Mouse (Mus musculus) ES-Bruce4 (cell line): ENCODE measurements around the gene Rap1a. TPM values are rescaled to one million over a fixed set of nuclear protein-coding genes. Genes with fewer than 3 reads are reported as not detected.

ENCODE experiments used
- H3K27ac ChIP-seq: 2 replicates; pipeline ENCODE4 v1.5.1; 2012; ENCODE audit warnings: low read length, inconsistent platforms; ENCODE audit not compliant: insufficient read depth
- H3K27me3 ChIP-seq: 2 replicates; pipeline ENCODE4 v1.6.1; 2012; ENCODE audit warnings: mild to moderate bottlenecking, low read length, inconsistent platforms; ENCODE audit not compliant: control insufficient read depth, poor library complexity, insufficient read depth, severe bottlenecking
- H3K36me3 ChIP-seq: 2 replicates; pipeline ENCODE4 v1.6.1; 2012; ENCODE audit warnings: inconsistent platforms, mild to moderate bottlenecking, low read length, moderate library complexity; ENCODE audit not compliant: control insufficient read depth, poor library complexity, insufficient read depth, severe bottlenecking
- H3K4me1 ChIP-seq: one replicate; pipeline ENCODE4 v1.8.1; 2011; ENCODE audit warnings: low read length; ENCODE audit not compliant: control insufficient read depth, insufficient read depth
- H3K4me3 ChIP-seq: 2 replicates; pipeline ENCODE4 v1.5.1; 2011; ENCODE audit warnings: low read depth, mild to moderate bottlenecking, low read length
- H3K9ac ChIP-seq: 2 replicates; pipeline ENCODE4 v1.6.1; 2012; ENCODE audit warnings: low read depth, mild to moderate bottlenecking, inconsistent platforms; ENCODE audit not compliant: poor library complexity, severe bottlenecking
- H3K9me3 ChIP-seq: replicated peaks from 2 replicates; pipeline ENCODE4 v1.6.1; 2012; ENCODE audit warnings: mild to moderate bottlenecking, low read length, inconsistent platforms; ENCODE audit not compliant: control insufficient read depth, poor library complexity, insufficient read depth, severe bottlenecking
- CTCF ChIP-seq: IDR thresholded peaks from one replicate; pipeline ENCODE4 v1.8.1; 2011; ENCODE audit warnings: low read depth, low read length
- EP300 ChIP-seq: IDR thresholded peaks from 2 replicates; pipeline ENCODE4 v1.6.1; 2011; ENCODE audit warnings: low read depth, low read length; ENCODE audit not compliant: insufficient read depth
- POLR2A ChIP-seq: IDR thresholded peaks from one replicate; pipeline ENCODE4 v1.8.1; 2011; ENCODE audit warnings: low read length; ENCODE audit not compliant: insufficient read depth
- polyA plus RNA-seq: library from polyadenylated mRNA; stranded (reverse); fragments of >200 nt; gene quantifications from 2 replicates; pipeline ENCODE4 v1.2.4, GENCODE M21; 2011; ENCODE audit warnings: low read depth; ENCODE audit not compliant: missing spikeins, insufficient read depth, insufficient read length

Gene Rap1a
- polyA plus RNA-seq, 1 experiment, result 88.6 TPM

DNA sequence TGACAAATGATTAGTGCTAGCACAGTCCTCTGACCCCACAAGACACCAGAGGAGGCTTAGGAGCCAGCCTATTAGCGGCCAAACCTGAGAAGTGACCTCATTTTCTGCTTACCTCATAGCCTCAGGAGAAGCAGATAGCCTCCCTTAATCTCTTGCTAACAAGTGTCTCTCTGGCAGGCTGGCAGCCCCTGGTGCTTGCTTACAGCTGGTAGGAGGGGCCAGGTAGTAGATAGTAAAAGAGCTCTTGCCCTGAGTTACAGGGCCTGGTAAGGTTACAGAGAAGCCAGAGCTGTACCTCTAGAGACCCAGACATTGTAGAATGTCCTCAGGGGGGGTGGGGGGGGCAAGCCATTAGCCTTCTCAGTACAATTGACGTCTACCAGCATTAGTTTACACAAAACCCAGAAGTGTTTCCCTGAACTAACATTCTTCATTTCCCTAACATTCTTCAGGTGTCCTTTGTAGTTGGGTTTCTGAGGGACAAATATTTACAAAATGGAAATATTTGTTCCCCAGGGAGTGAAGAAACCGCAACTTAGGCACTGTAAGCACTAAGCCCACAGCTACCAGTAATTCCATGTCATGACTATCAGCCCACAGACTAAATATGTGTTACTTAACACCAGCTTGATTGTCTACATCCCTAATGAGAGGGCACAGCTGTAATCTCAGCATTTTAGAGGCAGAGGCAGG, 101.7 kb downstream of the Rap1a start:
- no peak overlapping the region for H3K4me3 ChIP-seq
- H3K27ac ChIP-seq, result no peak overlapping the region
- no peak overlapping the region for H3K9ac ChIP-seq
- no peaks in the 10 kb centered on the region for H3K27me3 ChIP-seq
- no peaks in the 10 kb centered on the region for H3K4me1 ChIP-seq
- no peaks in the 10 kb centered on the region for H3K36me3 ChIP-seq
- no peaks in the 10 kb centered on the region for H3K9me3 ChIP-seq
- TF ChIP-seq POLR2A (no peak), EP300 (no peak), CTCF (no peak)

DNA sequence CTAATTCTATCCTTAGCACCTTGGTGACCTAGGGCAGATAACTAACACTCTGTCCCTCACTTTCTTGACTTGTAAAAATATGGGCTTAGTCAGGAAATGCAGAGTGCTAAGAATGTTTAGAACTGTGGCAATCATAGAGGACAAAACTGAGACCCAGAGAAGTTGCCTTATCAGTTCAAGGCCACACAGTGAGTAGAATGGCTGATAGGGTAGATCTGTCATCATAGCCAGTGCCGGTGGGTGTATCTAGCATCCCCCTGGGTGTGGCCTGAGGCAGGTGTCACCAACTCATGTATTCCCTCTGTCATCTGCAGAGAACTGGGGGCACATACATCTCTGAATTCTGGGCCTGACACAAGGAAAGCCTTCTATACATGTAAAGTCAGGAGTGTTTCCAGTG, 102.8 kb downstream of the Rap1a start:
- Histone ChIP-seq H3K27me3 (no peaks in the 10 kb centered on the region), H3K27ac (no peak overlapping the region), H3K36me3 (no peaks in the 10 kb centered on the region), H3K4me3 (no peak overlapping the region), H3K4me1 (no peaks in the 10 kb centered on the region), H3K9ac (no peak overlapping the region), H3K9me3 (no peaks in the 10 kb centered on the region)
- TF ChIP-seq POLR2A (no peak), CTCF (no peak), EP300 (no peak)

DNA sequence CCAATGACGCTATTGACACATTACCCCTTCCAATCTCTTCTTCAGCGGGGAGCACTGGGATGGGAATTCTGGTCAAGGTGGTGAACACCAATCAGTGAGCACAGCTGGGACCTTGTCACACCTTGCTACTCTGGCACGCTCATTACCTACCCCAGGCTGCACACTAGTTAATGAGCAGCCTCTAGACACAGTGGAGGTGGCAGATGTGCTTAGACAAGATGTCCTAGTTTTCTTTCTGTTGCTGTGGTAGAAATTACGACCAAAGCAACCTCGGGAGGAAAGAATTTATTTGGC, 104.0 kb downstream of the Rap1a start:
- Histone ChIP-seq H3K27me3 (no peaks in the 10 kb centered on the region), H3K9me3 (no peaks in the 10 kb centered on the region)

DNA sequence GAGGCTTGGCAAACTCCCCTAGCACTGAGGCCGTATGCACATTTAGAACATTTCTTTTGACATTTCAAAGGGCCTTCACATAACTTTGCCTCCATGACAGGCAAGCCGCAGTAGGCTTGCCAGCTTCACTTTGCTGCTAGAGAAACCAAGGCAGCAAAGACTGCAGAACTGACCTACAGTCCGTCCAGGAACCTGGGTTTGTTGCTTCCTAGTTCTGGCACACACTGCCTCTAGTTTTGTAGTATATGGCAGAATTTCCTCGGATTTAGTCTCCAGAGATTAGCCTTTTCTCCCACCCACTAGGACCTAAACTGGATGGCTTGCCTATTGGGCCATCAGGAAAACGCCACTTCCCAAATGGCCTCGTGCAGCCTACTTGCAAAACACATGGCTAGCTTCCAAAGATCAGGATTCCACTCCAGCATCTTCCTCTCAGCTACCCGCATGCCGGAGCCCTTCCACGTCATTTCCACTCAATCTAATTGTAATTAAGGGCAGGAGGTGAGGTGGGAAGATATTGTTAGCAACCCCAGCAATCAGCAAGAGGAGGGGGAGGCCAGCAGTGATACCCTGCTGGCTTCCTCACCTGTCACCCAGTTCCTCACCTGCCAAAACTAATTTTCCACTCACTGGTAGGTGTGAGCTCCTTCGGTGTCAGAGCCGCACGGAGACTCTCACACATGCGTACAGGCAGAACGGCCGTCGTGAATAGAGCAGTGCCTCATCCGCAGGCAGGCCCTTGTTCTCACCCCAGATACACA, 104.6 kb downstream of the Rap1a start:
- Histone ChIP-seq H3K27ac (no peak overlapping the region), H3K9ac (no peak overlapping the region), H3K36me3 (no peaks in the 10 kb centered on the region), H3K9me3 (no peaks in the 10 kb centered on the region), H3K4me1 (no peaks in the 10 kb centered on the region), H3K4me3 (no peak overlapping the region), H3K27me3 (no peaks in the 10 kb centered on the region)
- TF ChIP-seq EP300 (no peak), POLR2A (no peak), CTCF (no peak)

More for the DNA sequence above, 104.0 kb downstream of the Rap1a start:
- Histone ChIP-seq H3K4me3 (no peak overlapping the region), H3K27ac (no peak overlapping the region), H3K4me1 (no peaks in the 10 kb centered on the region), H3K9ac (no peak overlapping the region), H3K36me3 (no peaks in the 10 kb centered on the region)
- TF ChIP-seq CTCF, result no peak
- no peak for TF ChIP-seq EP300
- no peak for TF ChIP-seq POLR2A

DNA sequence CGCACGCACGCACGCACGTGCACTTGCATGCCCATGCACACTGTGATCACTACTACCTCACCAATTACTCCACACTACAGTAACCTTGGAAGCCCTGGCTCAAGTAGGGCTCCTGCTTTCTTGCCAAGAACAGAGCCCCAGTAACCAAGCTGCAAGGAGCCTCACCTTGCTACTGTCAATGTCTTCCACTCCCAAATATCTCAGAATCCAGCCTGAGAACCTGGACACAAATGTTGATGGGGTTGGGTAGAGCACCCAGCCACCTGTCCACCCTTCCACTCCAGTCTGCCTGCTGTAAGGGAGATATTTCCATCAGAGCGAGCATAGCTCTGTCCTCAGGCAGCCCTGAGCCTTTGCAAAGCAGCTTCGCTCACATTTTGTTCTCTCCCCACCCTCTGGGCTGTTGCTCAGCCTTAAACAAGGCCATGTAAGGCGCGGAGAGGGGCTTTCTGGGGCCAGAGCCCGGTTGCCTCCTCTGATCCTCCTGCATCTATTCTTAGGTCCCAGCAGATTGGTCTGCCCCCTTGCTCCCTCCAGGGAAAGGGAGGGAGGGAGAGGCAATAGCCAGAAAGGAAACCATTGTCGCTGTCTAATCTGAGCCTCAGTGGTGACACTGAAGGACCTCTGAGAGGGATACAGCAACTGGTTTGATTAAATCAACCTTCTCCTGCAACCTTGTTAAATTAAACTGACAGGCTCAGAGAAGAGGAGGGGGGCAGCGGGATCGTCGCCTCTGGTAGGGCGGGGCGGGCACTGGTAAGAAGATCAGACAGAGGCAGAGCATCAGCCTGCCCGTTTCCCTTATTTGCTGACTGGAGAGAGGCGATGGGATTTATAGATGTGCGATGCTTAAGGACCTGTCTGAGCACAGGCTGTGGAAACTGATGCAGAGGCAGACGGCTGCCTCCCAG, 105.4 kb downstream of the Rap1a start:
- H3K36me3 ChIP-seq, result no peaks in the 10 kb centered on the region
- no peaks in the 10 kb centered on the region for H3K27me3 ChIP-seq
- no peak overlapping the region for H3K9ac ChIP-seq
- no peaks in the 10 kb centered on the region for H3K9me3 ChIP-seq
- H3K4me3 ChIP-seq, result no peak overlapping the region
- no peaks in the 10 kb centered on the region for H3K4me1 ChIP-seq
- no peak overlapping the region for H3K27ac ChIP-seq
- TF ChIP-seq EP300 (no peak), CTCF (no peak), POLR2A (no peak)
